Mouse (Mus musculus): Measurements from ENCODE around the gene Cdc42ep4.

Gene Cdc42ep4

GRCm38 (mm10) chr11:113751484-113752084 is at the start of gene Cdc42ep4:
Gene Cdc42ep4 (minus strand): TSS chr11:113751881.
- peak; percentile 58 to 67 for DNase-seq (ENCODE audit: low read depth in 1 of 2, low spot score in 2 of 2)

- no peak for DNase-seq (ENCODE audit: low read depth in 1 of 2, low spot score in 2 of 2)
These were observed 48.3 kb upstream of the Cdc42ep4 start for GRCm38 (mm10) chr11:113800026-113800425.

- no peak for DNase-seq (ENCODE audit: low read depth in 1 of 2, low spot score in 2 of 2)
These were observed 47.4 kb upstream of the Cdc42ep4 start for GRCm38 (mm10) chr11:113799041-113799447.

GRCm38 (mm10) chr11:113798011-113798410 is 46.3 kb upstream of the Cdc42ep4 start:
- no peak for DNase-seq (ENCODE audit: low read depth in 1 of 2, low spot score in 2 of 2)

- no peak for DNase-seq (ENCODE audit: low read depth in 1 of 2, low spot score in 2 of 2)
These were observed 45.6 kb upstream of the Cdc42ep4 start for GRCm38 (mm10) chr11:113797014-113797983.

DNA sequence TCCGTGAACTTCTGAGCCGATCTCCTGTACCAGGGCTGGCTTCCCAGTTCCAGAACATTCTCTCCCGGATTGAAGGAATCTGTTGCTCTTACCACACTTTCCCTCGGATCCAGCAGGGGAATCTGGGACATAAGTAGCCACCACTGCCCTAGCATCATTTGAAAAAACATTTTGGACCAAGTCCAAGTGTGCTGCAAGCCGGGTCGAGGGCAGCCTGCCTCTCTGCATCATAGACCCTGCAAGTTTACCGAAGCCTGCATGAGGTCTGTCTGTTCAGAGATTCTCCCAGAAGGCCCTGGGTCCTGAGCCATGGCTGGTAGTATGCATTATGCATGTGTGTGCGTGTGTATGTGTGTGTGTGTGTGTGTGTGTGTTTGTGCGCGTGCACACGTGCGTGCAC is 44.2 kb upstream of the Cdc42ep4 start:
- no peak for DNase-seq (ENCODE audit: low read depth in 1 of 2, low spot score in 2 of 2)

GRCm38 (mm10) chr11:113791357-113792215 is 39.9 kb upstream of the Cdc42ep4 start:
- DNase-seq (ENCODE audit: low read depth in 1 of 2, low spot score in 2 of 2) = no peak

DNA sequence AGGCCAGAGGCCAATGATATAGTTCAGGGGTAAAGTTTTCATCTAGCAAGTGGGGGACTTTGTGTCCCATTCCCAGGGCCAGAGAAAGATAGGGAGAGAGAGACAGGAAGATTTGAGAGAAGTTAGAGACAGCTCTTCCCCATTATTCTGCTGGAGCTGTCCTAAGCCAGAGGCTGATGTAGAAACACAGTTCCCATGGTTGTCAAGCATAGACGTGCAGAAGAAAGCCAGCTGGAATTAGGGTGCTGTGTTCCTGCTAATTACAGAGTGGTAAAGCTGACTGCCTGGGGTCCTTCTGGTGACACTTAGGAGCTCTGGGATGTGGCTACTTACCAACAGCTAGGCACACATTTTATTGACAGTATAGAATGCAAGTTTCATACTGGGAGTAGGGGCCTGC is 37.4 kb upstream of the Cdc42ep4 start:
- no peak for DNase-seq (ENCODE audit: low read depth in 1 of 2, low spot score in 2 of 2)

GRCm38 (mm10) chr11:113788183-113788789 is 36.6 kb upstream of the Cdc42ep4 start:
- no peak for DNase-seq (ENCODE audit: low read depth in 1 of 2, low spot score in 2 of 2)

GRCm38 (mm10) chr11:113787432-113788182 is 35.9 kb upstream of the Cdc42ep4 start:
- no peak for DNase-seq (ENCODE audit: low read depth in 1 of 2, low spot score in 2 of 2)

GRCm38 (mm10) chr11:113787009-113787408 is 35.3 kb upstream of the Cdc42ep4 start:
- no peak for DNase-seq (ENCODE audit: low read depth in 1 of 2, low spot score in 2 of 2)

DNA sequence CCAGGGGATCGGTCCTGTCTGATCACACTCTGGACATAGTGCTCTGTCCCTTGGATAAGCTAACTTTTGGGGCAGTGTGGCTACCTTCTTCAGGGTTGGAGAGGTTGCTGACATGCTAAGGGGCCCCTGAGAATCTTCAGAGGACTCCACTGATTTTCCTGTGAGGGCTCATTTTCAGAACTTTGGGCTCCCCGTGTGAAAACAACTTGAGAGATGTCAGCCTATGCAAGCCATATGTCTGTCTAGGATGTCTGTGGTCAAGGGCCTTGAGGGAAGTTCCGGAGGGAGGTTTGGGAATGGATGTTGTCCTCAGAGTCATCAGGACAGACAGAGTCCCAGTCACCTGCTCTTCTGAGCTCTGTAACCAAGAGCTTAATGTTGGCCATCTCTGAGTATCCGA is 34.7 kb upstream of the Cdc42ep4 start:
- DNase-seq (ENCODE audit: low read depth in 1 of 2, low spot score in 2 of 2) = no peak

GRCm38 (mm10) chr11:113785406-113786171 is 33.9 kb upstream of the Cdc42ep4 start:
- no peak for DNase-seq (ENCODE audit: low read depth in 1 of 2, low spot score in 2 of 2)

DNA sequence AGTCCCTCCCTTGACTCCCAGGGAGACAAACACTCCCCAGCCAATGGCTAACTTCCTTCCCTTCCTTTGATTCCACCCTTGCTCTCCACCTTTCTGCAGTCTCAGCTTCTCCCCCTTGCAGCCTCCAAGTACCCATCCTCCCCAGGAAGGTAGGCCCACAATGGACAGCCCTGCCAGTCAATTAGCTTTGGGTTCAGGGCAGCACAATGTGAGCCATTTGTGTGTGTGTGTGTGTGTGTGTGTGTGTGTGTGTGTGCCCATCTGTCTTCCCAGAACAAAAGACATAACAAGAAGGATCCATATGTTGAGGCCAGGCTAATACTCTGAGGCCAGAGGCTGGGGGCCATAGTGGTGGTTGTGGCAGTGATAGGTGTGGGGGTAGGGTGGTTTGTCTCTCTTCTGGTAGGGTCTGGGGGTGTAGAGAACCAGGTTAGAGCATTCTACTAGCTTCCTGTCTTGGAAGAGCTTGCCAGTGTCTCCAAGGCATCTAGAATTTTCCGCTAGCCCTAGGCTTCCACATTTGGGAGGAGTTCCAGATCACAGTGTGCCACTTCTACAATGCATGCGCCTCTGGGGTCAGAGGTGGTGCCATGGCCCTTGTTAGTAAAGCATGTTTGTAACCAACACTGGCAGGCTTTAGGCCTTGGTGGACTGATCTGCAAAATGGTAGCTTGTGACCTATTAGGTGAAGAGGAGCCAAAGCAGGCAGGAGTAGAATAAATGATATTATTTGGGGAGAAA is 33.1 kb upstream of the Cdc42ep4 start:
- no peak for DNase-seq (ENCODE audit: low read depth in 1 of 2, low spot score in 2 of 2)

DNA sequence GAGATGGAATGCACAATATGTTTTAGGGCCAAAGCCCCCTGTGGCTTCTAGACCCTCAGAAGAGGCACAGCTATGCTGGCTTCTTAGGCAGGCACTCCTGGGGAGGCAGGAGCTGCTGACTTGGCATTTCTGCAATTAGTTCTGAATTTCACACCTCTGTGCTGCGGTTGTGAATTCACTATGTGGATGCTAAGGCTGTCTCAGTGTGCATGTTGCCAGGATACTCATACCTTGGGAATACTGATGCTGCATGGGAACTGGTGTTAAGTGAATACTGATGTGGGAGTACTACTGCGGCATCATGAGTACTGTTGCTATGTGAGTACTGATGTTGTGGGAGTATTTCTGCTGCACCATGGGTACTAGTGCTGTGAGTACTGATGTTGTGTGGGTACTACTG is 30.8 kb upstream of the Cdc42ep4 start:
- no peak for DNase-seq (ENCODE audit: low read depth in 1 of 2, low spot score in 2 of 2)

DNA sequence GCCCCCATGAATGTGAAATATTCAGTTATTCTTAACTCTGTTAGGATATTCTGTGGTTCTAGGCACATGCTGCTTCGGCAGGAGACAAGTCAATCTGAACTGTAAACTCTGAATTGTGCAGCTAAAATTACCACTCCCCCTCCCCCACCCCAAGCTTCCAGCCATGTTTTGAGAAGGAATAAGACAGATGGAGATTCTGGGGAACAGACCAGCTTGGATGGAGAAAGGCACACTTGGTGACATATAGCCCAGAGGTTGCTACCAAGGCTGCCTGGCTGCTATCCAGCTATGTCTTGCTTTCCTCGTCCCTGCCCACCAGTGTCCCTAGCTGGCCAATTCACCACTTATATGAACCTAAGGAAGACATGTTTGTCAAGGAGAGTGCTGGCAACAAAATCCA is 30.3 kb upstream of the Cdc42ep4 start:
- DNase-seq (ENCODE audit: low read depth in 1 of 2, low spot score in 2 of 2) = no peak

- DNase-seq (ENCODE audit: low read depth in 1 of 2, low spot score in 2 of 2) = no peak
These were observed 28.0 kb upstream of the Cdc42ep4 start for GRCm38 (mm10) chr11:113779680-113780041.

DNA sequence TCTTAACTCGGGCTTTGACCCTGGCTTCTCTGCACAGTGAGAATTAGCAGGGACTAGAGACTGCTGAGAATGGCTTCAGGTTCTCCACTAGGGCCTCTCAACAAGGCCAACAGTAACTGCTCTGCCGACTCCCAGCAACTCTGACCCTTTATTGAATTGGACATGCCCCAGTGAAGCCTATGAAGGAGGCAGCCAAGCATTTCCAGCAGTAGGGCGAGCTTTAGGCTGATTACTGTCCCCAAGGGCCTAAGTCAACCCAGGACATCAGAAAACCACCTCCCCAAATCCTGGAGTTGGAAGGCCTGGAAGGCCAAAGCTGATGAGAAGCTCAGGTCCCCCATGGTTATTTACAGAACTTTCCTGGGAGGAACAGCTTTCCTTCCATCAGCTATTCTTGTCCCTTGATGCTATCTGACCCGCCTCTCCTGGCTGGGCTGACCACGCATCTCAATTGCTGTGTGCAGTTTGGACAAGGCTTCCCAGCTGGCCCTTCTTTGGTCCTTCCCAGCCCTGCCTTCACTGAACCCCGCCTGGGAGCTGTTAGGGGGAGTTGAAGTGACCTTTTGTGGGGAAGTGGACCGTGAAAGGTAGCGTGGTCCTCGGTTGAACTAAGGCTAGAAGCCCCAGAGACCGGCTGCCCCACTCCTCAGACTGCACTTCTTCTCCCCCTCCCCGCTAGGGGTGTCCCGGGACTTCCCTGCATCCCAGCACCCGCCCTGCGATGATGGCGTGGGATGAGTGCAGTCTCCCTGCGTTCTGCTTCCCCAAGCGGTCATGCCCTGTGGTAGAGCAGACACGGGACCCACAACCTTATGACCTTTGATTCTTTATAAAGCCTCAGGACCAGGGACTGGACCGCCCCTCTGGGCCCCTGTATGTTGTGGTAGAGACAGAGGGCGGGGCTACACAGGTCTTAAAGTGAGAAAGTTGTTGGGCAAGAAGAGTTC is 27.3 kb upstream of the Cdc42ep4 start:
- peak in 1 of 2 experiments; percentile 24 for DNase-seq (ENCODE audit: low read depth in 1 of 2, low spot score in 2 of 2)
